Mouse (Mus musculus) testis, postnatal 14 days (tissue): ENCODE data around the gene H2-D1.
"Not testable (repeated sequence)": the region's sequence is repeated elsewhere in the genome, so short reads cannot be mapped to it uniquely, and the experiment has no call there.

Source experiments
- DNase-seq: peaks from one replicate; pipeline ENCODE4 v3.0.0; 2021; ENCODE audit warnings: low spot score

The H2-D1 gene

GRCm38 (mm10) chr17:35257378-35257777, 5.2 kb upstream of the H2-D1 start:
- no peak for DNase-seq

- DNase-seq = peak; percentile 87
Observed at GRCm38 (mm10) chr17:35257824-35258491, 4.6 kb upstream of the H2-D1 start.

DNA sequence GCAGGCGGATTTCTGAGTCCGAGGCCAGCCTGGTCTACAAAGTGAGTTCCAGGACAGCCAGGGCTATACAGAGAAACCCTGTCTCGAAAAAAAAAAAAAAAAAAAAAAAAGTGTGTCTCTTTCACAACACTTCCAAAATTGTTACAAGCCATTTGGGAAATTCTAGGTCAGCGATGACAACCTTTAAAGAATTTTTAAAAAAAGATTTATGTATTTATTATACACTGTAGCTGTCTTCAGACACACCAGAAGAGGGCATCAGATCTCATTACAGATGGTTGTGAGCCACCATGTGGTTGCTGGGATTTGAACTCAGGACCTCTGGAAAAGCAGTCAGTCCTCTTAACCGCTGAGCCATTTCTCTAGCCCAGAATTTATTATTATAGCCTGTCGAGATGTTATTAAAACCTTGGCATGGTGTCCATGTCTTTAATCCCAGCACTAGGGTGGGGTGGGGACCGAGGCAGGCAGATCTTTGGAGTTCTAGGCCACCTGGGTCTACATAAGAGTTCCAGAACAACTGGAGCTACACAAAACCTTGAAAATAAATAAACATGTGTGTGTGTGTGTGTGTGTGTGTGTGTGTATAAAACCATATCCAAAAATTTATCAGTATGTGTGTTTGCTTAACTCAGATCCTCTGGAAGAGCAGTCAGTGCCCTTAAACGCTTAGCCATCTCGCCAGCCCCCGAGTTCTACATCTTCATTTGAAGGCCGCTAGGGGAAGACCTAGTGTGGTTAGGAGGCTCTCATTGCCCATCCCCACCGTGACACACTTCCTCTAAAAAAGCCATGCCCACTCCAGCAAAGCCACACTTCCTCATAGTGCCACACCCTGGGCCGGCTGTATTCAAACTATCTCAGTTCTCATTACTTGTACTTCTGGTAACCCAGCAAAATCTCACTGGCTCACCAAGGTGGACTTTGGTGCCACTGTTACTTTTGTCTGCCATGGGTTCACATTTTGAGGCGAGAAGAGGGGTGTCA, 3.7 kb upstream of the H2-D1 start:
- DNase-seq = no peak

DNA sequence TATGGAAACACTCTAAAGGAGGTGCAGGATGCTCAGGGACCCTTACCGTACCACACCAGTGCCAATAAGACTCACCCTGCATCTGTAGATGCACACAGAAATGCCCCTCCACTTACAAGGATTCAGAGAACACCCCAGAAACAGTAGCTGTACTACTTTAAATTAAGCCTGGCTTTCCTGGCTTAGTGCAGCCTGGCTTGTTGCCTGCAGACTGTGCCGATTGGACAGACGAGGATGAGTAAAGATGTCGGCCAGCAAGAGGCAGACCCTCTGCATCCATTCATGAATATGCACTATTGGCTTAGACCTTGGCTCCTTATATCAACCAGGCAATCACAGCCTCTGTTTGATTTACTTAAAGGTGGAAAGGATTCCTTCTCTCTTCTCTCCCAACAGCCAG, 2.9 kb upstream of the H2-D1 start:
- no peak for DNase-seq

GRCm38 (mm10) chr17:35261651-35262050, 879 bp upstream of the H2-D1 start:
- DNase-seq = no peak

DNA sequence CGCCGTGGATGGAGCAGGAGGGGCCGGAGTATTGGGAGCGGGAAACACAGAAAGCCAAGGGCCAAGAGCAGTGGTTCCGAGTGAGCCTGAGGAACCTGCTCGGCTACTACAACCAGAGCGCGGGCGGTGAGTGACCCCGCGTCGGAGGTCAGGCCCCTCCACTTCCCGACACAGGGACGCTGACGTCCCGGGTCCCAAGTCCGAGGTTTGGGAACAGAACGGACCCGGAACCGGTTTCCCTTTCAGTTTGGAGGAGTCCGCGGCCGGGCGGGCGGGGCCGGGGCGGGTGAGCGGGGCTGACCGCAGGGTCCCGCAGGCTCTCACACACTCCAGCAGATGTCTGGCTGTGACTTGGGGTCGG, 973 bp downstream of the H2-D1 start:
- no peak for DNase-seq

- no peak for DNase-seq
Observed at GRCm38 (mm10) chr17:35267399-35268086, 5.0 kb downstream of the H2-D1 start.

DNA sequence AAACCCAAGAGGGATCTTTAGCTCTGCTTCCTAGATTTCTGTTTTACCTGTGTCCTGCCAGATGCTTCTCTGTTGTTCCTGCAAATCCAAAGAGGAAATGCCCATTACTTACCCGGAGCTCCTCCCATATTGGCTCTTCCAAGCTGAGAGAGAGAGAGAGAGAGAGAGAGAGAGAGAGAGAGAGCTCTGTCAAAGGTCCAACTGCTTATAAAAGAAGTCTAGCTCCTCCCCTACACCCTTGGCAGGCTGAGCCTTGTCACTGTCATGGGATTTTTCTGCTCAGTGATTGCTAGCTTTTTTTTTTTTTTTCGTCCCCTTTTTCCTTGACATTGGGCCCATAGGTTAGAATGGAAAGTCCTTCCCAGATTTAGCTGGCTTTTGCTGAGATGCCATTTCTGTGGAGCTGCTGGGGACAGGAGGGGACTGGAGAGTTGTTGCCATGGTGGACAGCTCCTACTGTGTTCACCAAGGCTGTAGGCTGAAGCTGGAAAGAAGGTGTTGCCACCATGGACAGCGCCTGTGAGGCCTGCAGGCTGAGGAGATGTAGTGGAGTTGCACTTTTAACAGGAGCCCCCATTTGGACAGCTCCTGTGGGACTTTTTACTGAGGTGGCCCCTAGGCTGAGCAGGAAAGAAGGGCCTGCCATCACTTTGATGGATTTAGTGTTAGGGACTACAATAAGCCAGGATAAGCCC, 7.3 kb downstream of the H2-D1 start:
- DNase-seq = peak; percentile 69

GRCm38 (mm10) chr17:35272249-35272648, 9.7 kb downstream of the H2-D1 start:
- no peak for DNase-seq

- DNase-seq = peak; percentile 83
Observed at GRCm38 (mm10) chr17:35274770-35275169, 12.2 kb downstream of the H2-D1 start.

DNA sequence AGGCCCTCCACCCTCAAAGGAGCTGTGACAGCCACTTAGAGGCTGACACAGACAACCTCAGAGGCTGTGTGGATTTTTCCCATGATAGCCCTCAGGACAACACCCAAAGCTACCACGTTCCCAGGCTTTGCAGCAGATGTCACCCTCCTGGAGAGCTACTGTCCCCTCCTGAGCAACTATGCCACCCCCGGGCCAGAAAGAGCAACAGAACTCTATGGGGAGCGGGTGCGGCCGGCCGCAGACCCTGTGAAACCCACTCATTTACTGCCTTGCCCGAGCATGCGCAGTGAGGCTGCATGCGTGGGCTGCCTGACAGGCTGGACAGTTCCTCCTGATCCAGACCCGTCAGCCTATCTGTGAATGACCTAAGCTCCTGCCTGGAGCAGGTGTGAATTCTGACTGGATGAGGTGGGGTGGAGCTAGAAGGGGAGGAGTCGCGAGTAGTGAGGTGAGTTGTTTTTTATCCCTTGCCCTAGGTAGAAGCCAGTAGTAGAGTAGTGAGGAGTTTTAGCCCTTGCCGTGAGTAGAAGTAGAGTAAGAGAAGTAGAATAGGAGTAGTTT, 13.9 kb downstream of the H2-D1 start:
- DNase-seq = no peak

DNA sequence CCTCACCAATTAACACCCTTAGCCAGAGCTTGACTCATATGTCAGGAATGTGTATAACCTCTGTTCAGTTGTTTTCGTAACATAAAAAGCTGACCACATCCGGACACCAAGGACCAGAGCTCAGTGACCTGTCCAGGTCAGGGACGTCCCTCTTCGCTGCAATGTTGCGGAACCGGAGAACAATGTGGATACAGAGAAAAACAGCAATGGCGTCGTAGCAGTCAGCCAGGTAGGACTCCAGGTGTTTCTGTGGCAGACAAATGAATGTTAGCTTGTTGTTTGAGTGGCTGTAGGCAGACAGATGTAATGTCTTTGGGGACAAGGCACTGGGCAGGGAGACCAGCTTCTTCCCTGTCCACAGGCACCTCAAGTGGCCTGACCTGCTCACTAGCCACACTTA, 15.5 kb downstream of the H2-D1 start:
- DNase-seq = no peak

GRCm38 (mm10) chr17:35278957-35279688, 16.6 kb downstream of the H2-D1 start:
- DNase-seq = no peak

DNA sequence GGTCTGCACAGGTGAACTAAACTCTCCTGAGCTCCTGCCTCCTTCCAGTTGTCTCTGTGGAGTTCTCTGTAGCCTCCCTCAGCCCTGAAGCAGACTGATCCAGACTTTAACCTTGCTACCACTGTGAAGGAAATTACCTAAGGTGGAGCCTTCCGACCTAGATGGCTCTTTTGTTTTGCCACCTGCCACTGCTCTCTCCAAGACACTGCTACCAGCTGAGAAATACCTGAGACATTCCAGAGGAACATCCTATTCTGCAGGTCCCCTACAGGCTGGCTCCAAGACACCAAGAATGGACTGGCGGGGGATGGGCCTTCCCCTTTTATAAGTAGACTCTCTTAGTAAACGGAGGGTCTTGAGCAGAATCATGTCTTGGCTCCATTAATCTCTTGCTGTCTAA, 17.7 kb downstream of the H2-D1 start:
- no peak for DNase-seq

- no peak for DNase-seq
Observed at GRCm38 (mm10) chr17:35285431-35285830, 22.9 kb downstream of the H2-D1 start.

DNA sequence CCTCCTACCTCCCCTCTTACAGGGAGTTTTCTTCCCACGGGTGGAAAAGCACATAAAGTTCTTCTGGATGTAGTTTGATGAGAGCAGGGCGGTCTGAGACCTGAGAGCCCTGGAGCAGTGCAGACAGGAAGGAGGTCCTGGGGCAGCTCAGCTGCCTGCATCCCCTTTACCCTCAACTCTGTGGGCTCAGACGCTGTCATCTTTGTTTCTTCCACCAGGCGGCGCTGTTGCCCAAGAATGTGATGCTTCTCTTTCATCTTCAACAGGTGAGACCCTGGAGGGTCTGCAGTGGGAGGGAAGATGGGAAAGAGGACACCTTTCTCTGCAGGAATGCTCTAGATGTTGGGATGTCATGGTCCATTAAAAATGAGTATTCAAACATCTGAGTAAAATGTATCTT, 33.3 kb downstream of the H2-D1 start:
- DNase-seq = peak; percentile 68

- not testable (repeated sequence) for DNase-seq
Observed at GRCm38 (mm10) chr17:35300261-35300945, 37.9 kb downstream of the H2-D1 start.

GRCm38 (mm10) chr17:35301645-35302258, 39.2 kb downstream of the H2-D1 start:
- DNase-seq = peak; percentile 88

DNA sequence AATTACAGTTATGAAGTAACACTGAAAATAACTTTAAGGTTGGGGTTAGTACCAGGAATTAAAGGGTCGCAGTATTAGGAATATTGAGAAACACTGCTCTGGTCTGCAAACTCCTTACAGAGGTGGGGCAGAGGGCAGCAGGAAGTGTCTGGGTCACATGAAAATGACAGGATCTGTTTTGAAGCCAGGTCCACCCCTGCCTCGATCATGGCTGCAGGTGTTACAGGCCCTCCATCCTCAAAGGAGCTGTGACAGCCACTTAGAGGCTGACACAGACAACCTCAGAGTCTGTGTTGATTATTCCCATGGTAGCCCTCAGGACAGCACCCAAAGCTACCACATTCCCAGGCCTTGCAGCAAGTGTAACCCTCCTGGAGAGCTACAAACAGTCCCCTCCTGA, 40.7 kb downstream of the H2-D1 start:
- no peak for DNase-seq

GRCm38 (mm10) chr17:35303756-35304350, 41.3 kb downstream of the H2-D1 start:
- DNase-seq = no peak
